Mouse (Mus musculus): ENCODE measurements at regions not wholly inside any gene's neighbourhood (a gene's known extent, or its start where the extent isn't known, plus 50 kb on each side); places are given as distances from the start of the nearest gene placed in this dataset.

- TF ChIP-seq CTCF (IDR thresholded peaks at IDR 0.05; ENCODE audit: extremely low read depth, insufficient read depth, insufficient read length, insufficient replicate concordance) (no peak), POLR2A (IDR thresholded peaks at IDR 0.05; ENCODE audit: low read depth, low read length) (no peak)
These were observed 192.8 kb upstream of the Nrp1 start for GRCm38 (mm10) chr8:128165591-128165990.
